Mouse (Mus musculus) MEL (cell line): ENCODE measurements around the gene Lyg1. TPM values are rescaled to one million over a fixed set of nuclear protein-coding genes. Genes with fewer than 3 reads are reported as not detected.

Experiments
- DNase-seq: peaks from one replicate; pipeline ENCODE4 v3.0.0; 2011; ENCODE audit warnings: low read depth, low spot score
- H3K27ac ChIP-seq: 2 replicates; pipeline ENCODE4 v1.5.1; 2012; ENCODE audit warnings: low read depth, mild to moderate bottlenecking, control low read depth, low read length, moderate library complexity; ENCODE audit not compliant: control insufficient read depth
- H3K27me3 ChIP-seq, 2 experiments: fragments of 150-350 bp in 1 of 2; sonication (generic) in 1 of 2; 2 replicates each; pipeline ENCODE4 v1.6.1; 2012; ENCODE audit warnings: low read length in 2 of 2, mild to moderate bottlenecking in 2 of 2, improper control_type of control experiment in 1 of 2, moderate library complexity in 1 of 2; ENCODE audit not compliant: insufficient read depth in 2 of 2, control insufficient read depth in 1 of 2
- H3K36me3 ChIP-seq, 2 experiments: 2 replicates each; pipeline ENCODE4 v1.6.1; 2012 to 2014; ENCODE audit warnings: low read length in 2 of 2, improper control_type of control experiment in 1 of 2, inconsistent platforms in 1 of 2, mild to moderate bottlenecking in 1 of 2; ENCODE audit not compliant: insufficient read depth in 2 of 2, control insufficient read depth in 1 of 2
- H3K4me1 ChIP-seq, 2 experiments: fragments of 150-350 bp in 1 of 2; sonication (generic) in 1 of 2; 2 replicates each; pipeline ENCODE4 v1.6.1; 2012; ENCODE audit warnings: low read length in 2 of 2, improper control_type of control experiment in 1 of 2, mild to moderate bottlenecking in 1 of 2; ENCODE audit not compliant: insufficient read depth in 2 of 2, control insufficient read depth in 1 of 2
- H3K4me3 ChIP-seq, 2 experiments: fragments of 150-350 bp in 1 of 2; sonication (generic) in 1 of 2; 2 replicates each; pipeline ENCODE4 v1.5.1; 2012; ENCODE audit warnings: low read depth in 2 of 2, low read length in 2 of 2, mild to moderate bottlenecking in 2 of 2, moderate library complexity in 2 of 2, control low read depth in 1 of 2, improper control_type of control experiment in 1 of 2; ENCODE audit not compliant: control insufficient read depth in 1 of 2, insufficient read depth in 1 of 2
- H3K79me2 ChIP-seq: 2 replicates; pipeline ENCODE4 v1.6.1; 2012; ENCODE audit warnings: mild to moderate bottlenecking, low read length, moderate library complexity; ENCODE audit not compliant: control insufficient read depth, poor library complexity, insufficient read depth
- H3K9ac ChIP-seq: 2 replicates; pipeline ENCODE4 v1.6.1; 2012; ENCODE audit warnings: low read depth, mild to moderate bottlenecking, control low read depth, low read length, moderate library complexity; ENCODE audit not compliant: control insufficient read depth, poor library complexity, severe bottlenecking
- H3K9me3 ChIP-seq: fragments of 150-350 bp; sonication (generic); replicated peaks from 2 replicates; pipeline ENCODE4 v1.6.1; 2012; ENCODE audit warnings: mild to moderate bottlenecking, low read length, improper control_type of control experiment, moderate library complexity; ENCODE audit not compliant: insufficient read depth
- BHLHE40 ChIP-seq: IDR thresholded peaks from 2 replicates; pipeline ENCODE4 v1.6.1; 2012; ENCODE audit warnings: low read depth, mild to moderate bottlenecking, inconsistent platforms, low read length, improper control_type of control experiment, borderline replicate concordance
- CHD1 ChIP-seq: IDR thresholded peaks from 2 replicates; pipeline ENCODE4 v1.6.1; 2012; ENCODE audit warnings: low read depth, mild to moderate bottlenecking, inconsistent platforms, low read length, improper control_type of control experiment
- CHD2 ChIP-seq: IDR thresholded peaks from 2 replicates; pipeline ENCODE4 v1.6.1; 2011; ENCODE audit warnings: low read length, improper control_type of control experiment
- CTCF ChIP-seq, 3 experiments: IDR thresholded peaks in 2 of 3; conservative IDR thresholded peaks in 1 of 3; 2 replicates each; pipeline ENCODE4 v1.5.1; 2011 to 2012; ENCODE audit warnings: low read length in 3 of 3, low read depth in 2 of 3, mild to moderate bottlenecking in 2 of 3, improper control_type of control experiment in 1 of 3, inconsistent platforms in 1 of 3, mixed read lengths in 1 of 3, moderate library complexity in 1 of 3; ENCODE audit not compliant: control insufficient read depth in 1 of 3, insufficient read depth in 1 of 3, poor library complexity in 1 of 3, severe bottlenecking in 1 of 3
- E2F4 ChIP-seq: IDR thresholded peaks from 2 replicates; pipeline ENCODE4 v1.6.1; 2011; ENCODE audit warnings: low read depth, low read length, improper control_type of control experiment, borderline replicate concordance
- ETS1 ChIP-seq: IDR thresholded peaks from 2 replicates; pipeline ENCODE4 v1.6.1; 2012; ENCODE audit warnings: low read depth, mild to moderate bottlenecking, inconsistent platforms, low read length, improper control_type of control experiment, moderate library complexity
- GATA1 ChIP-seq: IDR thresholded peaks from 2 replicates; pipeline ENCODE4 v1.6.1; 2011; ENCODE audit warnings: low read depth, low read length, improper control_type of control experiment
- MXI1 ChIP-seq: IDR thresholded peaks from 2 replicates; pipeline ENCODE4 v1.6.1; 2011; ENCODE audit warnings: mild to moderate bottlenecking, low read depth, low read length, improper control_type of control experiment
- MYB ChIP-seq: IDR thresholded peaks from 2 replicates; pipeline ENCODE4 v1.6.1; 2011; ENCODE audit warnings: mild to moderate bottlenecking, low read depth, low read length, improper control_type of control experiment
- NELFE ChIP-seq: IDR thresholded peaks from 2 replicates; pipeline ENCODE4 v1.6.1; 2011; ENCODE audit warnings: low read depth, low read length, improper control_type of control experiment
- POLR2A ChIP-seq, 2 experiments: IDR thresholded peaks; 2 replicates each; pipeline ENCODE4 v1.6.1; 2011 to 2012; ENCODE audit warnings: low read length in 2 of 2, mild to moderate bottlenecking in 2 of 2, control low read depth in 1 of 2, improper control_type of control experiment in 1 of 2, low read depth in 1 of 2, moderate library complexity in 1 of 2; ENCODE audit not compliant: control insufficient read depth in 1 of 2, insufficient read depth in 1 of 2, poor library complexity in 1 of 2
- POLR2AphosphoS2 ChIP-seq: IDR thresholded peaks from 2 replicates; pipeline ENCODE4 v1.6.1; 2011; ENCODE audit warnings: low read length, improper control_type of control experiment
- POLR2AphosphoS5 ChIP-seq: IDR thresholded peaks from 2 replicates; pipeline ENCODE4 v1.6.1; 2012; ENCODE audit warnings: low read depth, borderline replicate concordance, mild to moderate bottlenecking, inconsistent platforms, low read length, moderate library complexity, mixed read lengths
- RAD21 ChIP-seq: IDR thresholded peaks from 2 replicates; pipeline ENCODE4 v1.6.1; 2011; ENCODE audit warnings: mild to moderate bottlenecking, low read depth, low read length, improper control_type of control experiment
- SMC3 ChIP-seq: IDR thresholded peaks from 2 replicates; pipeline ENCODE4 v1.6.1; 2011; ENCODE audit warnings: low read depth, low read length, improper control_type of control experiment
- UBTF ChIP-seq: IDR thresholded peaks from 2 replicates; pipeline ENCODE4 v1.6.1; 2012; ENCODE audit warnings: low read depth, mild to moderate bottlenecking, inconsistent platforms, low read length, improper control_type of control experiment, moderate library complexity, borderline replicate concordance; ENCODE audit not compliant: insufficient read depth
- USF2 ChIP-seq, 2 experiments: IDR thresholded peaks; 2 replicates each; pipeline ENCODE4 v1.6.1; 2011 to 2012; ENCODE audit warnings: improper control_type of control experiment in 2 of 2, low read length in 2 of 2, borderline replicate concordance in 1 of 2, inconsistent platforms in 1 of 2, low read depth in 1 of 2, mild to moderate bottlenecking in 1 of 2; ENCODE audit not compliant: insufficient read depth in 1 of 2
- ZKSCAN1 ChIP-seq: IDR thresholded peaks from 2 replicates; pipeline ENCODE4 v1.6.1; 2012; ENCODE audit warnings: low read depth, mild to moderate bottlenecking, inconsistent platforms, low read length, improper control_type of control experiment, moderate library complexity
- ZMIZ1 ChIP-seq: IDR thresholded peaks from 2 replicates; pipeline ENCODE4 v1.6.1; 2012; ENCODE audit warnings: low read depth, mild to moderate bottlenecking, inconsistent platforms, low read length, improper control_type of control experiment, moderate library complexity
- ZNF384 ChIP-seq: IDR thresholded peaks from 2 replicates; pipeline ENCODE4 v1.6.1; 2012; ENCODE audit warnings: low read depth, mild to moderate bottlenecking, inconsistent platforms, low read length, improper control_type of control experiment
- polyA plus RNA-seq, 2 experiments: library from polyadenylated mRNA; stranded (reverse) in 1 of 2; unstranded in 1 of 2; fragments of >175 nt in 1 of 2; fragments of >200 nt in 1 of 2; gene quantifications; 2 replicates each; pipeline versions ENCODE4 v1.2.1 to v1.2.4; 2012; ENCODE audit warnings: low replicate concordance in 2 of 2, low read depth in 1 of 2; ENCODE audit not compliant: insufficient read length in 2 of 2, insufficient read depth in 1 of 2, missing spikeins in 1 of 2
- total RNA-seq: library from RNA; depleted of rRNA; stranded (reverse); fragments of 300-350 nt; gene quantifications from 2 replicates; pipeline ENCODE4 v1.2.3, GENCODE M21; 2012

Gene Lyg1
- total and polyA plus RNA-seq, 3 experiments: not detected

DNA sequence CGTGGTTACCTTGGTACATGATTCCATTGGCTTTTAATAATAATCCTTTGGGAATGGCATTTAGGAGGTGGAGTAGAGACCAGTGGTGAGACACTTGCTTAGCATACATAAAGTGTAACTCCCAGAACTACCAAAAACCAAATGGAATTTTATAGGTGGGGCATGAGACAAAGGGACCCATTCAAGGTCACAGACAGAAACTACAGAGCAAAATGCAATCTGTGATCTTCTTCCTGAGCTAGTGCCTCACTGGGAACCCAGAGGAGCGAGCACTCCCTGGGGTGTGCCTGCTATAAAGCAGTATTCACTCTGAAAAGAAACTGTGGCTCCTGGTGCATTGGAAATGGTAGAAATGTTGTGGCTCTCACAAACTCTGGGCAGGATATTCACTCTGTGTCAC is 8.7 kb downstream of the Lyg1 start:
- H3K4me1 ChIP-seq: no peaks in the 10 kb centered on the region
- H3K27me3 ChIP-seq: peaks cover 0 to 3% of the 10 kb centered on the region in 2 experiments; a peak in 3 of 4 replicates
- H3K9me3 ChIP-seq: no peaks in the 10 kb centered on the region
- H3K27ac ChIP-seq: no peak overlapping the region
- no peak overlapping the region for H3K9ac ChIP-seq
- TF ChIP-seq ETS1 (no peak), ZKSCAN1 (no peak), GATA1 (no peak), MXI1 (no peak), CTCF (IDR thresholded peaks at IDR 0.05 in 2 of 3, conservative IDR thresholded peaks at IDR 0.05 in 1 of 3; ENCODE audit: control insufficient read depth in 1 of 3, insufficient read depth in 1 of 3, low read depth in 2 of 3, low read length in 3 of 3, poor library complexity in 1 of 3, severe bottlenecking in 1 of 3) (no peak), UBTF (no peak), BHLHE40 (no peak), CHD2 (no peak), E2F4 (no peak), POLR2AphosphoS2 (no peak), NELFE (no peak), USF2 (IDR thresholded peaks at IDR 0.05; ENCODE audit: borderline replicate concordance in 1 of 2, insufficient read depth in 1 of 2, low read depth in 1 of 2, low read length in 2 of 2) (no peak), ZMIZ1 (no peak), CHD1 (no peak), MYB (no peak), RAD21 (no peak)
- no peak for DNase-seq
- H3K4me3 ChIP-seq: no peak overlapping the region
- no peaks in the 10 kb centered on the region for H3K36me3 ChIP-seq
- H3K79me2 ChIP-seq: no peaks in the 10 kb centered on the region

DNA sequence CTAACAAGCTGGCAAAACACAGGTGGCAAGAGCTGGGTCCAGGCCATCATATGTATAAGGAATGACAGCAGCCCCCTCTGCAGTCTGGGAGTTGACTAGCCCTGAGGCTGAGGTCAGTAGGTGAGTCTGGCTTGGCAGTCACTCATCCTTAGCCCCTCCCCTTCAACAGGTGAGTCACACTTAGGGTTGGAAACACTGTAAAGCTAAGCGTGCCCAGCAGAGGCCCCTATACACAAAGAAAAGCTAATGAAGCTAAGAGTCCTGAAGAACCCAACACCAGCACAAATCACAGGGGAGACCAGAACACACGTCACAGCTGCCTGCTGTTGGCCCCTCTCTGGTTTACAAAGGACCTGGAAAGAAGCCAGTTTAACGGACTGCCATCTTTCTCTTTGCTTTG is 25.8 kb downstream of the Lyg1 start:
- peak; percentile 18 for DNase-seq
- no peaks in the 10 kb centered on the region for H3K4me1 ChIP-seq
- no peaks in the 10 kb centered on the region for H3K27me3 ChIP-seq
- H3K79me2 ChIP-seq: no peaks in the 10 kb centered on the region
- no peak overlapping the region for H3K9ac ChIP-seq
- H3K4me3 ChIP-seq: no peak overlapping the region
- no peaks in the 10 kb centered on the region for H3K36me3 ChIP-seq
- TF ChIP-seq CHD1 (no peak), SMC3 (no peak), RAD21 (peak; percentile 35), ZMIZ1 (no peak), MYB (no peak), ZKSCAN1 (no peak), POLR2AphosphoS5 (no peak), POLR2A (IDR thresholded peaks at IDR 0.05; ENCODE audit: control insufficient read depth in 1 of 2, insufficient read depth in 1 of 2, low read depth in 1 of 2, low read length in 2 of 2, poor library complexity in 1 of 2) (no peak), ZNF384 (no peak), CTCF (IDR thresholded peaks at IDR 0.05 in 2 of 3, conservative IDR thresholded peaks at IDR 0.05 in 1 of 3; ENCODE audit: control insufficient read depth in 1 of 3, insufficient read depth in 1 of 3, low read depth in 2 of 3, low read length in 3 of 3, poor library complexity in 1 of 3, severe bottlenecking in 1 of 3) (peak in 1 of 3 experiments; percentile 16; a peak in 1 of 6 replicates)
- TF ChIP-seq, all 39 proteins: peak for 2
- Histone ChIP-seq H3K9me3 (no peaks in the 10 kb centered on the region), H3K27ac (no peak overlapping the region)
